Mouse (Mus musculus): ENCODE measurements around the gene Sfi1.
"Not testable (repeated sequence)": the region's sequence is repeated elsewhere in the genome, so short reads cannot be mapped to it uniquely, and the experiment has no call there.

DNA sequence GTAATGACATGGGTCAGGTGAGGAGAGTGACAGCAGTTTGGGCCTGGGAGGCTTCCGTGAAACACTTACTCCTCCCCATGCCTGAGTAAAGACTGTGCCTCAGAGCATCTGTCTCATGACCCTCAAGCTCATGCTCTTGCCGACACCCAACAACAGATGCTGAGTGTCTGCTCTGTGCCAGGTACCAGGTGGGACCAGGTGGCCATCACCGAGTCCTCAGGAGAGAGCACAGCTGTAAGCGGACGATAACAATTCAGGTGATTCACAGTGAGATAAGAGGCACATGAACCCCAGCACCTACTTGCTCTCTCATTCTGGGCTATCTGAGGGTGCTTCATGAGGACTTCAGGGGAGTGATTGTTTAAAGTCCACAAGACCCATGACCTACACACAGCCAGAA is 50.9 kb downstream of the Sfi1 start:
- TF ChIP-seq UBTF (IDR thresholded peaks at IDR 0.05; ENCODE audit: low read depth, low read length); SMC3 (IDR thresholded peaks at IDR 0.05; ENCODE audit: low read depth, low read length); MAFK (IDR thresholded peaks at IDR 0.05; ENCODE audit: insufficient replicate concordance, low read length); JUND (conservative IDR thresholded peaks at IDR 0.05; ENCODE audit: low read depth, low read length); ZNF384 (IDR thresholded peaks at IDR 0.05; ENCODE audit: low read depth, low read length): not testable (repeated sequence)
